Mouse (Mus musculus): Measurements from ENCODE around the gene Cks1b. TPM values are rescaled to one million over a fixed set of nuclear protein-coding genes. Genes with fewer than 3 reads are reported as not detected.
"Not testable (repeated sequence)": the region's sequence is repeated elsewhere in the genome, so short reads cannot be mapped to it uniquely, and the experiment has no call there.

The Cks1b gene
- polyA plus RNA-seq, 1 experiment from 2014 or later, result 450 TPM

DNA sequence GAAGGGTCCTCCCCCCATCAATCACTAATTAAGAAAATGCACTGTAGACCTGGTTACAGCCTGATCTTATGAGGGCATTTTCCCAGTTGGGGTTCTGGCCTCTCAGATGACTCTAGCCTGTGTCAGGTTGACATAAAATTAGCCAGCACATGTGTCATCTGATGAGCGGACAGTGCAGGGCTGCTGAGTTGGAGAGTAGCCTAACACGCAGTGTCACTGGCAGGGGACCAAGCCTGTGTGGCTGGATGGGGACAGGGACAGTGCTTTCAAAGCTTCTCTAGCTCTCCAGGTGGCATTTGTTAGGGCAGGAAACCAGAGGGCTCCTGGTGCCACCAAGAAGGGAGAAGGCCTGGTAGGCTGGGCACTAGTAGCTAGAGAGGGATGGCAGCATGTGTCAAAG lies 22.5 kb upstream of the Cks1b start:
- ATAC-seq (ENCODE audit: insufficient read depth, low FRiP score, low read depth), result no peak
- no peak overlapping the region for H3K4me2 ChIP-seq
- no peak overlapping the region for H3K4me3 ChIP-seq (replicated peaks)
- peaks cover 10% of the 10 kb centered on the region; the same call in 1 of the 2 replicates for H3K4me1 ChIP-seq
- no peaks in the 10 kb centered on the region for H3K27me3 ChIP-seq (replicated peaks)
- WGBS, result 89% methylated on average over 2 of the region's 2 CpGs
- no peaks in the 10 kb centered on the region for H3K9me3 ChIP-seq
- H3K27ac ChIP-seq, result no peak overlapping the region
- no peak overlapping the region for H3K9ac ChIP-seq
- H3K36me3 ChIP-seq, result no peaks in the 10 kb centered on the region

DNA sequence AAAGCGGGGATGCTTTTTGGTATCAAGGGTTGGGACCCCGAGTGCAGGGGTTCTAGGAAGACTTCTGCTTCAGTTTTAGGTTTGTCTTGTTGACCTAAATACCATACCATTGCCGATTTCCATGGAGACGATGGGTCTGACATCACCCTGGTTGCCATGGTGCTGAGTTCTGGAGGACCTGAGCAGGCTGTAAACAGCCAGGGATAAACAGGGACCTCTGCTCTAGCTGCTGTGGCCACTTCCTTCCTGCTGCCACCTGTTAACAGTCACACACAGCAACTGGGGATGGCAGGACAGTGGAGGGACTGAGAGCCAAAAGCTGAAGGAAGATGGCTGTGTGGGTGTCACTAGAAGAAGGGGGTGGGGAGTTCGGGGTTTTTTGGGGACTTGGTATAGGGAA lies 19.1 kb upstream of the Cks1b start:
- peaks cover 12% of the 10 kb centered on the region; the same call in 1 of the 2 replicates for H3K4me1 ChIP-seq
- peak overlapping the region; percentile 52 for H3K4me3 ChIP-seq (replicated peaks)
- ATAC-seq (ENCODE audit: insufficient read depth, low FRiP score, low read depth), result no peak
- 23% methylated on average over 5 of the region's 5 CpGs for WGBS
- H3K9ac ChIP-seq, result peak overlapping the region; percentile 40
- H3K36me3 ChIP-seq, result peaks cover 20% of the 10 kb centered on the region
- H3K9me3 ChIP-seq, result no peaks in the 10 kb centered on the region
- H3K4me2 ChIP-seq, result peak overlapping the region; percentile 69
- no peaks in the 10 kb centered on the region for H3K27me3 ChIP-seq (replicated peaks)
- H3K27ac ChIP-seq, result peak overlapping the region; percentile 70

GRCm38 (mm10) chr3:89436176-89437113 lies 18.3 kb upstream of the Cks1b start, which contains the start of gene Pbxip1:
Pbxip1 (plus strand) TSS chr3:89436706.
- WGBS, result 5% methylated on average over 16 of the region's 16 CpGs
- H3K27ac ChIP-seq, result peak within 1 kb of the TSS; percentile 70

GRCm38 (mm10) chr3:89435041-89435440 lies 16.9 kb upstream of the Cks1b start:
- peaks cover 22% of the 10 kb centered on the region for H3K36me3 ChIP-seq
- no peaks in the 10 kb centered on the region for H3K9me3 ChIP-seq
- H3K4me2 ChIP-seq, result no peak overlapping the region
- peaks cover 23% of the 10 kb centered on the region for H3K4me1 ChIP-seq
- no peak overlapping the region; the same call in 1 of the 2 replicates for H3K27ac ChIP-seq
- H3K4me3 ChIP-seq (replicated peaks), result no peak overlapping the region
- WGBS, result 63% methylated on average over 7 of the region's 7 CpGs
- no peak for ATAC-seq (ENCODE audit: insufficient read depth, low FRiP score, low read depth)
- H3K27me3 ChIP-seq (replicated peaks), result no peaks in the 10 kb centered on the region
- no peak overlapping the region for H3K9ac ChIP-seq

More at GRCm38 (mm10) chr3:89436176-89437113, 18.3 kb upstream of the Cks1b start, which contains the start of gene Pbxip1:
- Histone ChIP-seq H3K4me2 (peak within 1 kb of the TSS; percentile 69), H3K27me3 (replicated peaks) (no peaks in the 10 kb centered on the region), H3K36me3 (peaks cover 22% of the 10 kb centered on the region), H3K4me1 (peaks cover 18% of the 10 kb centered on the region), H3K9me3 (no peaks in the 10 kb centered on the region), H3K4me3 (replicated peaks) (peak within 1 kb of the TSS; percentile 52), H3K9ac (peak within 1 kb of the TSS; percentile 40)
- ATAC-seq (ENCODE audit: insufficient read depth, low FRiP score, low read depth), result peak; percentile 81

DNA sequence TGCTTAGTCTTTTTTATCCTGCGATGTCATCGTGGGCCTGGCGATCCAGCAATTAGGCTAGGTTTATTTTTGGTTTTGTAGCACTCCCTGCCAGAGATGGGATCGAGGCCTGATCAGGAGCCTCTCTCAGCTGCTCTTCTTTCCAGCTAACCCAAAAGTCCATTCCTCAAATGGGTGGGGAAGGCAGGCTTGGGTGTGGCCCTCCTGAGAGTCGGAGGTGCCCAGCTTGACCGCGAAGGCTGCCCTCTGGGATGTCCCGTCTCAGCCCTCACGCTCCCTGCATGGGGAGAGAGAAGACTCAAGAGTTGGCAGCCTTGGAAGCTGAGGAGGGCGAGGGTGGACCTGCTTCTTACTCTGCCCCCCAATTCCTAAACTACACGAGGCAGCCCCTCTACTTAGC lies 16.3 kb upstream of the Cks1b start:
- Histone ChIP-seq H3K4me3 (replicated peaks) (no peak overlapping the region), H3K27me3 (replicated peaks) (no peaks in the 10 kb centered on the region), H3K27ac (no peak overlapping the region; the same call in 1 of the 2 replicates), H3K4me1 (peaks cover 23% of the 10 kb centered on the region), H3K9ac (no peak overlapping the region), H3K36me3 (peaks cover 22% of the 10 kb centered on the region), H3K9me3 (no peaks in the 10 kb centered on the region), H3K4me2 (no peak overlapping the region)
- WGBS, result 78% methylated on average over 11 of the region's 11 CpGs
- no peak for ATAC-seq (ENCODE audit: insufficient read depth, low FRiP score, low read depth)

GRCm38 (mm10) chr3:89432606-89433005 lies 14.4 kb upstream of the Cks1b start:
- Histone ChIP-seq H3K9me3 (no peaks in the 10 kb centered on the region), H3K27ac (no peak overlapping the region), H3K4me2 (no peak overlapping the region), H3K4me3 (replicated peaks) (no peak overlapping the region), H3K27me3 (replicated peaks) (no peaks in the 10 kb centered on the region), H3K4me1 (peaks cover 23% of the 10 kb centered on the region), H3K36me3 (peaks cover 27% of the 10 kb centered on the region), H3K9ac (no peak overlapping the region)
- 88% methylated on average over 8 of the region's 8 CpGs for WGBS
- ATAC-seq (ENCODE audit: insufficient read depth, low FRiP score, low read depth), result no peak

GRCm38 (mm10) chr3:89430171-89431159 lies 12.3 kb upstream of the Cks1b start, which contains the start of gene Pygo2:
Pygo2 (plus strand) TSS chr3:89430214.
- WGBS, result 2% methylated on average over 65 of the region's 68 CpGs
- H3K27me3 ChIP-seq (replicated peaks), result no peaks in the 10 kb centered on the region
- H3K36me3 ChIP-seq, result peaks cover 45% of the 10 kb centered on the region
- H3K4me2 ChIP-seq, result peak within 1 kb of the TSS; percentile 61
- peak within 1 kb of the TSS; percentile 98 for H3K4me3 ChIP-seq (replicated peaks)
- no peaks in the 10 kb centered on the region for H3K9me3 ChIP-seq
- H3K4me1 ChIP-seq, result peaks cover 13% of the 10 kb centered on the region
- peak within 1 kb of the TSS; percentile 96 for H3K9ac ChIP-seq
- H3K27ac ChIP-seq, result peak within 1 kb of the TSS; percentile 92
- peak; percentile 99 for ATAC-seq (ENCODE audit: insufficient read depth, low FRiP score, low read depth)

- ATAC-seq (ENCODE audit: insufficient read depth, low FRiP score, low read depth); H3K9me3 ChIP-seq; H3K27ac ChIP-seq; H3K4me3 ChIP-seq (replicated peaks); H3K4me2 ChIP-seq; H3K27me3 ChIP-seq (replicated peaks); H3K9ac ChIP-seq: not testable (repeated sequence)
- WGBS, result 80% methylated on average over 7 of the region's 7 CpGs
- Histone ChIP-seq H3K36me3 (peaks cover 53% of the 10 kb centered on the region), H3K4me1 (peaks cover 23% of the 10 kb centered on the region)
Observed at GRCm38 (mm10) chr3:89429021-89429420, 10.8 kb upstream of the Cks1b start.

- Histone ChIP-seq H3K9me3 (no peaks in the 10 kb centered on the region), H3K4me3 (replicated peaks) (no peak overlapping the region), H3K36me3 (peaks cover 36% of the 10 kb centered on the region), H3K4me2 (no peak overlapping the region), H3K4me1 (peaks cover 38% of the 10 kb centered on the region), H3K9ac (no peak overlapping the region), H3K27me3 (replicated peaks) (no peaks in the 10 kb centered on the region), H3K27ac (no peak overlapping the region)
- ATAC-seq (ENCODE audit: insufficient read depth, low FRiP score, low read depth), result no peak
- WGBS, result 82% methylated on average over 4 of the region's 4 CpGs
Observed at GRCm38 (mm10) chr3:89425876-89426275, 7.7 kb upstream of the Cks1b start.

GRCm38 (mm10) chr3:89425141-89425525 lies 7.0 kb upstream of the Cks1b start:
- Histone ChIP-seq H3K4me2 (no peak overlapping the region), H3K4me3 (replicated peaks) (no peak overlapping the region), H3K9me3 (no peaks in the 10 kb centered on the region), H3K9ac (no peak overlapping the region), H3K4me1 (peaks cover 43% of the 10 kb centered on the region), H3K27me3 (replicated peaks) (no peaks in the 10 kb centered on the region), H3K36me3 (peaks cover 36% of the 10 kb centered on the region), H3K27ac (0 out of 2 replicates have a peak overlapping the region, but pooled peaks have one; percentile 9)
- ATAC-seq (ENCODE audit: insufficient read depth, low FRiP score, low read depth), result no peak
- WGBS, result 78% methylated on average over 5 of the region's 5 CpGs

DNA sequence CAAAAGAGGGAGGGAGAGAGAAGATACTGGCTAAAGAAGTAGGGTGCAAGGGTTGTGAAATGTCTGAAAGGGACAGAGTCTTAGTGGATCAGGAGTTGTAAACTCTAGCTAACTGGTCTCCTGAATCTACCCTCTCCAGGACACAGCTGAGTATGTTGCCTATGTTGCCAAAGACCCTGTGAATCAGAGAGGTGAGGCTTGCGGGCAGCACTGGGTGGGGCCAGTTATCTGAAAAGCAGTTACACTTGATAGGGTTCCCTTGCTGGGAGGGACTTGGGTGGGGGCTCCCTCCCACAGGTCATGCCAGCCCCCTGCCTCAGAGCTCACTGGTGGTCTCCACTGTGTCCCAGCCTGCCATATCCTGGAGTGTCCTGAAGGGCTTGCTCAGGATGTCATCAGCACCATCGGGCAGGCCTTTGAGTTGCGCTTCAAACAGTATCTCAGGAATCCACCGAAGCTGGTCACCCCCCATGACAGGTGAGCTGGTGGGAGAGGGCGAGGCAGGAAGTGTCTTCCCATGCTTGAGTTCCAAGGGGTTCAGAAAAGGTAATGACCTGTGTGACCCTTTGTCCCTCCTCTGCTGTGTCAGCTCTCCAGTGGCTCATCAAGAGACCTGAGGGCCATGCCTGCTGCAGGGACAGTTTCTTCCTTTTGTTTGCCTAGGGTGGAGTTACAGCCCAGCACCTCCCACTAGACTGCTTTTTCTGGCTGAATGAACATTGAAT lies 6.4 kb upstream of the Cks1b start:
- peaks cover 48% of the 10 kb centered on the region for H3K4me1 ChIP-seq
- ATAC-seq (ENCODE audit: insufficient read depth, low FRiP score, low read depth), result no peak
- 0 out of 2 replicates have a peak overlapping the region, but pooled peaks have one; percentile 9 for H3K27ac ChIP-seq
- H3K9ac ChIP-seq, result no peak overlapping the region
- peak overlapping the region; percentile 10; the same call in 1 of the 2 replicates for H3K4me2 ChIP-seq
- H3K27me3 ChIP-seq (replicated peaks), result no peaks in the 10 kb centered on the region
- WGBS, result 67% methylated on average over 5 of the region's 5 CpGs
- H3K4me3 ChIP-seq (replicated peaks), result no peak overlapping the region
- H3K9me3 ChIP-seq, result no peaks in the 10 kb centered on the region
- peaks cover 36% of the 10 kb centered on the region for H3K36me3 ChIP-seq

Data from stomach, embryonic 15.5 days (tissue).